Mouse (Mus musculus) heart, embryonic 11.5 days (tissue): ENCODE results near the gene Ly6g6f. TPM values are rescaled to one million over a fixed set of nuclear protein-coding genes. Genes with fewer than 3 reads are reported as not detected.
A peak's percentile ranks its signal among the peaks of the same experiment; 100 is the strongest.

Source experiments
- ATAC-seq: fragments of 200-750 bp; cut with Nextera tagmentation; replicated peaks from 2 replicates; pipeline ENCODE4 v1.8.0; 2017; ENCODE audit warnings: moderate library complexity; ENCODE audit not compliant: insufficient number of reproducible peaks, low FRiP score, low TSS enrichment
- H3K27ac ChIP-seq: fragments of 300-500 bp; sonication (generic); 2 replicates; pipeline ENCODE4 v1.5.1; 2014; ENCODE audit warnings: mild to moderate bottlenecking, low read depth, low read length
- H3K27me3 ChIP-seq: fragments of 300-500 bp; sonication (generic); 2 replicates; pipeline ENCODE4 v1.6.1; 2014; ENCODE audit warnings: mild to moderate bottlenecking, low read length, mixed read lengths; ENCODE audit not compliant: control insufficient read depth, insufficient read depth
- H3K36me3 ChIP-seq: fragments of 300-500 bp; sonication (generic); 2 replicates; pipeline ENCODE4 v1.6.1; 2014; ENCODE audit warnings: mild to moderate bottlenecking, low read length, moderate library complexity, mixed read lengths; ENCODE audit not compliant: control insufficient read depth, insufficient read depth
- H3K4me1 ChIP-seq: fragments of 300-500 bp; sonication (generic); 2 replicates; pipeline ENCODE4 v1.6.1; 2014; ENCODE audit warnings: low read length; ENCODE audit not compliant: control insufficient read depth, insufficient read depth
- H3K4me2 ChIP-seq: fragments of 300-500 bp; sonication (generic); 2 replicates; pipeline ENCODE4 v1.6.1; 2014; ENCODE audit warnings: mild to moderate bottlenecking, moderate library complexity
- H3K4me3 ChIP-seq: fragments of 300-500 bp; sonication (generic); 2 replicates; pipeline ENCODE4 v1.5.1; 2014; ENCODE audit warnings: low read depth, low read length
- H3K9ac ChIP-seq: fragments of 300-500 bp; sonication (generic); 2 replicates; pipeline ENCODE4 v1.6.1; 2014; ENCODE audit warnings: mild to moderate bottlenecking, low read depth, low read length, moderate library complexity
- H3K9me3 ChIP-seq: fragments of 300-500 bp; sonication (generic); replicated peaks from 2 replicates; pipeline ENCODE4 v1.6.1; 2016; ENCODE audit warnings: low read length; ENCODE audit not compliant: control insufficient read depth
- WGBS: fragments of 180-500 bp; shearing (Covaris S2); extraction: QIAGEN DNeasy Blood & Tissue Kit; methylation state at CpG from one replicate; pipeline ENCODE4 v1.1.7; 2014; ENCODE audit not compliant: insufficient replicate concordance; 5-methylcytosine and 5-hydroxymethylcytosine counted together
- polyA plus RNA-seq: library from polyadenylated mRNA; unstranded; fragments of >200 nt; fragmentation: Nextera tagmentation; extraction: Ambion mirVana; gene quantifications from 2 replicates; pipeline ENCODE4 v1.2.1, GENCODE M21; 2014

Gene Ly6g6f
- polyA plus RNA-seq, 1 experiment from 2014 or later: 1.8 TPM

- Histone ChIP-seq H3K9ac (no peak overlapping the region), H3K4me2 (no peak overlapping the region), H3K36me3 (peaks cover 18% of the 10 kb centered on the region), H3K4me1 (peaks cover 10% of the 10 kb centered on the region), H3K4me3 (no peak overlapping the region), H3K9me3 (no peaks in the 10 kb centered on the region), H3K27ac (no peak overlapping the region), H3K27me3 (no peaks in the 10 kb centered on the region)
- WGBS: 71% methylated on average over 8 of the region's 8 CpGs
- no peak for ATAC-seq
Observed at GRCm38 (mm10) chr17:35102299-35102698, 16.9 kb upstream of the Ly6g6f start.

GRCm38 (mm10) chr17:35101161-35101560, 15.8 kb upstream of the Ly6g6f start:
- Histone ChIP-seq H3K36me3 (peaks cover 21% of the 10 kb centered on the region), H3K9me3 (no peaks in the 10 kb centered on the region), H3K27ac (no peak overlapping the region), H3K4me3 (no peak overlapping the region), H3K9ac (no peak overlapping the region), H3K27me3 (no peaks in the 10 kb centered on the region), H3K4me1 (peaks cover 10% of the 10 kb centered on the region), H3K4me2 (no peak overlapping the region)
- no peak for ATAC-seq
- 84% methylated on average over 11 of the region's 11 CpGs for WGBS

DNA sequence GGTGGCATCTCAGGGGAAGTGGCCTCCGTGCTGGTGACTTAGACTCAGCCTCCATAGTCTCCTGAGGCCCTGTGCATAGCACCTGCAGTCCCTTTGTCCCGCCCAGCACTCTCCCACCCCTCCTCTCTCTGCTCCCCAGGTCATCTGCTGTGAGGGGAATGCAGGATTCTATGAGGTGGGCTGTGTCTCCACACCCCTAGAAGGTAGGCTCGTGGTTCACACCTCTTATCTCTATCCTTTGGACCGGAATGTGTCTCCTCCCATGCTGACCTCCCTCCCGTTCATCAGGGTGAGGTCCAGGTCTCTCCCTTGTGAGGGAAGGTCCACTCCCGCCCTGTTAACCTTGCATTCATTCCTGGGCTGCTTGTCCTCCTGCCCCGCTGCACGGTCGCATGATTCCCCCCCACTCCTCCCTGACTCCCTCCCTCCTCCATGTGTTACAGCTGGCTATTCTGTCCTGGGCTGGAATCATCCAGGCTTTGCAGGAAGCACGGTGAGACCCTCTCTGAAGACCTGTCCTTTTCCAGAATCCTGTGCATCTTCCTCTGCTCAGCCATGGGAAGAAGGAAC, 14.9 kb upstream of the Ly6g6f start:
- Histone ChIP-seq H3K36me3 (peaks cover 22% of the 10 kb centered on the region), H3K27ac (no peak overlapping the region), H3K4me3 (no peak overlapping the region), H3K27me3 (no peaks in the 10 kb centered on the region), H3K9me3 (no peaks in the 10 kb centered on the region), H3K4me2 (no peak overlapping the region), H3K4me1 (peaks cover 10% of the 10 kb centered on the region), H3K9ac (no peak overlapping the region)
- no peak for ATAC-seq
- 56% methylated on average over 10 of the region's 10 CpGs for WGBS

DNA sequence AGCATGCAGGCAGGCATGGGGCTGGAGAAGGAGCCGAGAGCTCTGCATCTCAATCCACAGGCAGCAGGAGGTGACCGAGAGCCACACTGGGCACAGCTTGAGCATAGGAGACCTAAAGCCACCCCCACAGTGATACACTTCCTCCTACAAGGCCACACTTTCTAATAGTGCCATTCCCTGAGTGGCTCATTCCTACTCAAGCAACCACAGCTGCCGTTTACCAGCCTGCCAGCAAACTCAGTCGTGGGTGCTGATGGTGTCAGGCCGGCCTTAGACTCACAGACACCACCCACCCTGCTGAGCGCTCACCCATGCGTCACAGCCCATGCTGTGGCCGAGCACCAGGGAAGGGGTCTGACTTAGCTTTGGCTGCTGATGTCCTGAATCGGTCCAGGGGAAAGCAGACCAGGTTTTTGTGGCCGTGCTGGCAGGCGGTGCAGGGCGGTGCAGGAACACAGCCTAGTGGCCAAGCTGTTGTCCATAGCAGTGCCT, 11.8 kb upstream of the Ly6g6f start:
- Histone ChIP-seq H3K9me3 (no peaks in the 10 kb centered on the region), H3K4me1 (peaks cover 4% of the 10 kb centered on the region; the same call in 1 of the 2 replicates), H3K9ac (no peak overlapping the region), H3K4me3 (no peak overlapping the region), H3K27me3 (no peaks in the 10 kb centered on the region), H3K4me2 (no peak overlapping the region), H3K27ac (no peak overlapping the region), H3K36me3 (peaks cover 29% of the 10 kb centered on the region)
- WGBS: 87% methylated on average over 12 of the region's 12 CpGs
- no peak for ATAC-seq

GRCm38 (mm10) chr17:35096597-35096996, 11.2 kb upstream of the Ly6g6f start:
- Histone ChIP-seq H3K36me3 (peaks cover 29% of the 10 kb centered on the region), H3K9ac (no peak overlapping the region), H3K9me3 (no peaks in the 10 kb centered on the region), H3K4me1 (peaks cover 3% of the 10 kb centered on the region; the same call in 1 of the 2 replicates), H3K27ac (no peak overlapping the region), H3K4me3 (no peak overlapping the region), H3K27me3 (no peaks in the 10 kb centered on the region), H3K4me2 (no peak overlapping the region)
- 80% methylated on average over 12 of the region's 12 CpGs for WGBS
- ATAC-seq: no peak

- Histone ChIP-seq H3K9ac (no peak overlapping the region), H3K36me3 (peaks cover 26% of the 10 kb centered on the region), H3K9me3 (no peaks in the 10 kb centered on the region), H3K27me3 (no peaks in the 10 kb centered on the region), H3K4me2 (no peak overlapping the region), H3K4me1 (peaks cover 12% of the 10 kb centered on the region), H3K27ac (no peak overlapping the region), H3K4me3 (no peak overlapping the region)
- WGBS: 81% methylated on average over 15 of the region's 15 CpGs
- ATAC-seq: no peak
Observed at GRCm38 (mm10) chr17:35094475-35095365, 9.3 kb upstream of the Ly6g6f start.

DNA sequence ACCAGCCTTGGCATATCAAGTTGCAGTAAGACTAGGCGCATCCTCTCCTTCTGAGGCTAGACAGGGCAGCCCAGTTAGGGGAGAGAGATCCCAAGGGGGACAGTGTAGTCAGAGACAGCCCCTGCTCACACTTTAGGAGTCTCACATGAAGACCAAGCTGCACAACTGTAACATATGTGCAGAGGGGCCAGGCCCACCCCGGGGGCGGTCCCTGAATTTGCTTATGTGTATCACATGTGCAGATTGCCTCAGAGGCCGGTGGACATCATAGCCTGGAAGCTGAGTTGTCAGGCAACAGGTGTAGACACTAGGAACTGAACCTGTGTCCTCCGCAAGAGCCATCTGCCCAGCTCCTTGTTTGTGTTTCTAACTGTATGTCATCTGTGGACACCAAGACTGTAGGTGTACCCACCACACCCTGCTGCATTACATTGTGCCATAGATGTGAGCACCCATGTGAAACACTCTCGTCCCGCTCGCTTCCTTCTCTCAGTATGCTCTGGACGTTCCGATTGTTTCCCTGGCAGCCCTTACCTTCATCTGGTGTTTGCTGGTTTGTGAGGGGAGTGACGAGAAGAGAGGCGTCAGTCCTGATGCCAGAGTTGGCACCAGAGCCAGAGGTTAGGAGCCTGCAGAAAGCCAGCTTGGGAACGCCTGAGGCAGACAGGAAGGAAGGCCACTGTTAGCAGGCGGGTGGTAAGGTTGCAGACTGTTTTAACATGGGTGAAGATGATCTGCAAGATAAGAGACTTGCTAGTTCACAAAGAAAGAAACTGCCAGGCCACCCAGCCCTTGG, 7.2 kb upstream of the Ly6g6f start:
- no peak overlapping the region for H3K27ac ChIP-seq
- no peak overlapping the region for H3K4me2 ChIP-seq
- no peak for ATAC-seq
- no peaks in the 10 kb centered on the region for H3K27me3 ChIP-seq
- H3K9ac ChIP-seq: no peak overlapping the region
- H3K36me3 ChIP-seq: peaks cover 24% of the 10 kb centered on the region
- H3K4me3 ChIP-seq: no peak overlapping the region
- WGBS: 85% methylated on average over 14 of the region's 14 CpGs
- H3K4me1 ChIP-seq: peaks cover 12% of the 10 kb centered on the region
- no peaks in the 10 kb centered on the region for H3K9me3 ChIP-seq

DNA sequence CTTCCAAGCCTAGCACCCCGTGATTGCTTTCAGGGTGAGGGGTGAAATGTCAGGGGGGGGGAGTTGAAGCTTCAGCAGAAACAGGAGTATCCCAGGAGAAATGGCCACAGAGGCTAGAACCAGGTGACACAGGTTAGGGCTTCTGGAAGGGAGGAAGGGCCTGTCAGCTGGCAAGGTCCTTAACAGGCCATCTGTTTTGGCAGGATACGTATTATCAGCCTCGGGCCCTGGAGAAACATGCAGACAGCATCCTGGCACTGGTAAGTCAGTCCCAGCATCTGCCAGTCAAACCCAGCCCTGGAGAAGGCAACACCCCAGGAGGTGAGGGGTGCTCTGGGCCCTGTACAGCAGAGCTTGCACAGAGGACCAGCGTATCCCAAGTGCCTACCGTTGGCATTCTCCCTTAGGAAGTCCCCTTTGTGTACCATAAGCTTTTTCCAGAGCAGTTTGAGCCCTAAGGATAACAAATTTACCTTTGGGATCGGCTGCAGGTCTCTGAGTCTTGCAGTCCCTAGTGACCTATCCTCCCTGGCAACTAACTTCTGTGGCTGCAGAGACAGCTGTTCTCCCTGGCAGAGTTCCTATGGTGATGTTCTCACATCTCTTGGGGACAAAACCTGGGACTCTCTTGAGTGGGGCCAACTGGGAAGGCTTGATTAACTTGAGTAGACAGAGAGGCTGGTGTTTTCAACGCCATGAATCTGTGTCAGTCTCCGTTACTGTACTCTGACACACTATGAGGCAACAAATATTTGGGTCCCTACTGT, 4.9 kb upstream of the Ly6g6f start:
- Histone ChIP-seq H3K4me2 (peak overlapping the region; percentile 84), H3K27ac (no peak overlapping the region), H3K4me3 (peak overlapping the region; percentile 69), H3K4me1 (peaks cover 12% of the 10 kb centered on the region), H3K36me3 (peaks cover 18% of the 10 kb centered on the region), H3K27me3 (no peaks in the 10 kb centered on the region), H3K9me3 (no peaks in the 10 kb centered on the region), H3K9ac (peak overlapping the region; percentile 97)
- no peak for ATAC-seq
- WGBS: 68% methylated on average over 8 of the region's 8 CpGs
